Mouse (Mus musculus): ENCODE measurements around the gene Ptp4a2.
"Not testable (repeated sequence)": the region's sequence is repeated elsewhere in the genome, so short reads cannot be mapped to it uniquely, and the experiment has no call there.

Ptp4a2 gene

GRCm38 (mm10) chr4:129851861-129852260 lies 40.8 kb downstream of the Ptp4a2 start:
- no peak for DNase-seq (ENCODE audit: low read depth, low spot score)

- no peak for DNase-seq (ENCODE audit: low read depth, low spot score)
Observed at GRCm38 (mm10) chr4:129853053-129853452, 42.0 kb downstream of the Ptp4a2 start.

GRCm38 (mm10) chr4:129853996-129854395 lies 43.0 kb downstream of the Ptp4a2 start:
- no peak for DNase-seq (ENCODE audit: low read depth, low spot score)

- no peak for DNase-seq (ENCODE audit: low read depth, low spot score)
Observed at GRCm38 (mm10) chr4:129854615-129855014, 43.6 kb downstream of the Ptp4a2 start.

GRCm38 (mm10) chr4:129855051-129855970 lies 44.3 kb downstream of the Ptp4a2 start:
- DNase-seq (ENCODE audit: low read depth, low spot score), result no peak

- no peak for DNase-seq (ENCODE audit: low read depth, low spot score)
Observed at GRCm38 (mm10) chr4:129860456-129860855, 49.4 kb downstream of the Ptp4a2 start.

- DNase-seq (ENCODE audit: low read depth, low spot score), result no peak
Observed at GRCm38 (mm10) chr4:129861400-129861799, 50.4 kb downstream of the Ptp4a2 start.

GRCm38 (mm10) chr4:129862357-129862756 lies 51.3 kb downstream of the Ptp4a2 start:
- no peak for DNase-seq (ENCODE audit: low read depth, low spot score)

GRCm38 (mm10) chr4:129866171-129866570 lies 55.2 kb downstream of the Ptp4a2 start:
- DNase-seq (ENCODE audit: low read depth, low spot score), result not testable (repeated sequence)

GRCm38 (mm10) chr4:129868211-129868610 lies 57.2 kb downstream of the Ptp4a2 start:
- DNase-seq (ENCODE audit: low read depth, low spot score), result no peak

GRCm38 (mm10) chr4:129870483-129870882 lies 59.5 kb downstream of the Ptp4a2 start:
- no peak for DNase-seq (ENCODE audit: low read depth, low spot score)

- no peak for DNase-seq (ENCODE audit: low read depth, low spot score)
Observed at GRCm38 (mm10) chr4:129872376-129872922, 61.4 kb downstream of the Ptp4a2 start.

- DNase-seq (ENCODE audit: low read depth, low spot score), result no peak
Observed at GRCm38 (mm10) chr4:129874805-129875204, 63.8 kb downstream of the Ptp4a2 start.

- no peak for DNase-seq (ENCODE audit: low read depth, low spot score)
Observed at GRCm38 (mm10) chr4:129875406-129875805, 64.4 kb downstream of the Ptp4a2 start.

GRCm38 (mm10) chr4:129876831-129877764 lies 66.1 kb downstream of the Ptp4a2 start:
- DNase-seq (ENCODE audit: low read depth, low spot score), result no peak

- DNase-seq (ENCODE audit: low read depth, low spot score), result no peak
Observed at GRCm38 (mm10) chr4:129877967-129878655, 67.1 kb downstream of the Ptp4a2 start.

- no peak for DNase-seq (ENCODE audit: low read depth, low spot score)
Observed at GRCm38 (mm10) chr4:129878656-129879145, 67.7 kb downstream of the Ptp4a2 start.

GRCm38 (mm10) chr4:129879206-129879780 lies 68.3 kb downstream of the Ptp4a2 start:
- DNase-seq (ENCODE audit: low read depth, low spot score), result no peak

GRCm38 (mm10) chr4:129880615-129881014 lies 69.6 kb downstream of the Ptp4a2 start:
- DNase-seq (ENCODE audit: low read depth, low spot score), result no peak

- no peak for DNase-seq (ENCODE audit: low read depth, low spot score)
Observed at GRCm38 (mm10) chr4:129881661-129882060, 70.6 kb downstream of the Ptp4a2 start.

All from WW6 (cell line).